Mouse (Mus musculus) hindbrain, embryonic 15.5 days (tissue): Measurements from ENCODE around the gene Tex35. TPM values are rescaled to one million over a fixed set of nuclear protein-coding genes. Genes with fewer than 3 reads are reported as not detected.

Experiments
- ATAC-seq: fragments of 200-750 bp; cut with Nextera tagmentation; 2 replicates; pipeline ENCODE4 v1.8.0; 2017; ENCODE audit warnings: low read depth, moderate number of reproducible peaks, moderate TSS enrichment; ENCODE audit not compliant: low FRiP score
- H3K27ac ChIP-seq: fragments of 300-500 bp; sonication (generic); replicated peaks from 2 replicates; pipeline ENCODE4 v1.5.1; 2015; ENCODE audit warnings: mild to moderate bottlenecking, inconsistent platforms
- H3K27me3 ChIP-seq: fragments of 300-500 bp; sonication (generic); 2 replicates; pipeline ENCODE4 v1.6.1; 2015; ENCODE audit warnings: control low read depth, inconsistent platforms
- H3K36me3 ChIP-seq: fragments of 300-500 bp; sonication (generic); 2 replicates; pipeline ENCODE4 v1.6.1; 2015; ENCODE audit warnings: control low read depth, inconsistent platforms
- H3K4me1 ChIP-seq: fragments of 300-500 bp; sonication (generic); replicated peaks from 2 replicates; pipeline ENCODE4 v1.6.1; 2015; ENCODE audit warnings: control low read depth, inconsistent platforms
- H3K4me2 ChIP-seq: fragments of 300-500 bp; sonication (generic); 2 replicates; pipeline ENCODE4 v1.6.1; 2015; ENCODE audit warnings: moderate library complexity, mild to moderate bottlenecking, inconsistent platforms
- H3K4me3 ChIP-seq: fragments of 300-500 bp; sonication (generic); 2 replicates; pipeline ENCODE4 v1.5.1; 2015; ENCODE audit warnings: mild to moderate bottlenecking, inconsistent platforms
- H3K9ac ChIP-seq: fragments of 300-500 bp; sonication (generic); 2 replicates; pipeline ENCODE4 v1.6.1; 2015; ENCODE audit warnings: inconsistent platforms
- H3K9me3 ChIP-seq: fragments of 300-500 bp; sonication (generic); 2 replicates; pipeline ENCODE4 v1.6.1; 2016; ENCODE audit warnings: control low read depth, inconsistent platforms
- WGBS: fragments of 180-500 bp; shearing (Covaris S2); methylation state at CpG from one replicate; pipeline ENCODE4 v1.1.7; 2015; 5-methylcytosine and 5-hydroxymethylcytosine counted together
- polyA plus RNA-seq: library from polyadenylated mRNA; unstranded; fragments of >200 nt; fragmentation: Nextera tagmentation; extraction: Ambion mirVana; gene quantifications from 2 replicates; pipeline ENCODE4 v1.2.1, GENCODE M21; 2015

Gene Tex35
- polyA plus RNA-seq, 1 experiment from 2014 or later = not detected

GRCm38 (mm10) chr1:157110287-157110835, 1.9 kb upstream of the Tex35 start:
- H3K27me3 ChIP-seq = no peaks in the 10 kb centered on the region
- no peaks in the 10 kb centered on the region for H3K9me3 ChIP-seq
- ATAC-seq = no peak
- WGBS = 64% methylated on average over 6 of the region's 6 CpGs
- H3K27ac ChIP-seq = no peak overlapping the region
- H3K4me2 ChIP-seq = no peak overlapping the region
- H3K4me1 ChIP-seq = no peaks in the 10 kb centered on the region
- H3K9ac ChIP-seq = no peak overlapping the region
- no peaks in the 10 kb centered on the region for H3K36me3 ChIP-seq
- no peak overlapping the region for H3K4me3 ChIP-seq

GRCm38 (mm10) chr1:157101122-157101865, 7.2 kb downstream of the Tex35 start:
- peak; percentile 87 for ATAC-seq
- peak overlapping the region; percentile 3; the same call in 1 of the 2 replicates for H3K9ac ChIP-seq
- peak overlapping the region; percentile 35 for H3K27ac ChIP-seq
- no peaks in the 10 kb centered on the region for H3K9me3 ChIP-seq
- H3K4me2 ChIP-seq = peak overlapping the region; percentile 52
- H3K36me3 ChIP-seq = no peaks in the 10 kb centered on the region
- H3K4me1 ChIP-seq = peaks cover 8% of the 10 kb centered on the region
- 7% methylated on average over 19 of the region's 19 CpGs for WGBS
- H3K27me3 ChIP-seq = no peaks in the 10 kb centered on the region
- peak overlapping the region; percentile 13 for H3K4me3 ChIP-seq

GRCm38 (mm10) chr1:157095534-157095933, 12.9 kb downstream of the Tex35 start:
- H3K27ac ChIP-seq = no peak overlapping the region
- H3K36me3 ChIP-seq = no peaks in the 10 kb centered on the region
- H3K9ac ChIP-seq = no peak overlapping the region
- no peaks in the 10 kb centered on the region for H3K9me3 ChIP-seq
- WGBS = 91% methylated on average over 4 of the region's 4 CpGs
- no peaks in the 10 kb centered on the region for H3K4me1 ChIP-seq
- no peaks in the 10 kb centered on the region for H3K27me3 ChIP-seq
- H3K4me2 ChIP-seq = no peak overlapping the region
- no peak overlapping the region for H3K4me3 ChIP-seq
- no peak for ATAC-seq

- Histone ChIP-seq H3K4me1 (no peaks in the 10 kb centered on the region), H3K9me3 (no peaks in the 10 kb centered on the region), H3K4me2 (no peak overlapping the region), H3K36me3 (no peaks in the 10 kb centered on the region), H3K9ac (no peak overlapping the region), H3K27ac (no peak overlapping the region), H3K4me3 (no peak overlapping the region), H3K27me3 (no peaks in the 10 kb centered on the region)
- WGBS = 79% methylated on average over 1 of the region's 1 CpGs
- no peak for ATAC-seq
Observed at GRCm38 (mm10) chr1:157092622-157093021, 15.9 kb downstream of the Tex35 start.

GRCm38 (mm10) chr1:157092140-157092539, 16.3 kb downstream of the Tex35 start:
- Histone ChIP-seq H3K4me1 (no peaks in the 10 kb centered on the region), H3K9ac (no peak overlapping the region), H3K27me3 (no peaks in the 10 kb centered on the region), H3K4me3 (no peak overlapping the region), H3K36me3 (no peaks in the 10 kb centered on the region), H3K27ac (no peak overlapping the region), H3K9me3 (no peaks in the 10 kb centered on the region), H3K4me2 (no peak overlapping the region)
- 66% methylated on average over 4 of the region's 4 CpGs for WGBS
- no peak for ATAC-seq

- no peak for ATAC-seq
- 85% methylated on average over 3 of the region's 3 CpGs for WGBS
Observed at GRCm38 (mm10) chr1:157090835-157091234, 17.6 kb downstream of the Tex35 start.

GRCm38 (mm10) chr1:157086097-157086994, 22.1 kb downstream of the Tex35 start:
- WGBS = 8% methylated on average over 25 of the region's 25 CpGs
- Histone ChIP-seq H3K36me3 (no peaks in the 10 kb centered on the region), H3K9ac (peak overlapping the region; percentile 37), H3K27ac (no peak overlapping the region), H3K27me3 (no peaks in the 10 kb centered on the region), H3K9me3 (no peaks in the 10 kb centered on the region), H3K4me2 (peak overlapping the region; percentile 60), H3K4me3 (peak overlapping the region; percentile 36), H3K4me1 (peaks cover 3% of the 10 kb centered on the region)
- ATAC-seq = peak; percentile 73

More at GRCm38 (mm10) chr1:157090835-157091234, 17.6 kb downstream of the Tex35 start:
- Histone ChIP-seq H3K27ac (no peak overlapping the region), H3K4me1 (peaks cover 3% of the 10 kb centered on the region), H3K4me3 (no peak overlapping the region), H3K9ac (no peak overlapping the region), H3K27me3 (no peaks in the 10 kb centered on the region), H3K36me3 (no peaks in the 10 kb centered on the region), H3K9me3 (no peaks in the 10 kb centered on the region), H3K4me2 (no peak overlapping the region)

GRCm38 (mm10) chr1:157082931-157083330, 25.5 kb downstream of the Tex35 start:
- H3K27me3 ChIP-seq = no peaks in the 10 kb centered on the region
- H3K36me3 ChIP-seq = no peaks in the 10 kb centered on the region
- peaks cover 9% of the 10 kb centered on the region for H3K4me1 ChIP-seq
- no peak overlapping the region for H3K27ac ChIP-seq
- no peak overlapping the region for H3K4me3 ChIP-seq
- H3K9me3 ChIP-seq = no peaks in the 10 kb centered on the region
- H3K4me2 ChIP-seq = no peak overlapping the region
- no peak overlapping the region for H3K9ac ChIP-seq
- 86% methylated on average over 4 of the region's 4 CpGs for WGBS
- ATAC-seq = no peak

GRCm38 (mm10) chr1:157081999-157082398, 26.5 kb downstream of the Tex35 start:
- no peaks in the 10 kb centered on the region for H3K9me3 ChIP-seq
- no peak overlapping the region for H3K9ac ChIP-seq
- H3K4me2 ChIP-seq = no peak overlapping the region
- H3K4me3 ChIP-seq = no peak overlapping the region
- no peak overlapping the region for H3K27ac ChIP-seq
- WGBS = 60% methylated on average over 8 of the region's 8 CpGs
- no peaks in the 10 kb centered on the region for H3K36me3 ChIP-seq
- no peak for ATAC-seq
- no peaks in the 10 kb centered on the region for H3K27me3 ChIP-seq
- peaks cover 9% of the 10 kb centered on the region for H3K4me1 ChIP-seq

- Histone ChIP-seq H3K9me3 (no peaks in the 10 kb centered on the region), H3K4me1 (peaks cover 10% of the 10 kb centered on the region; the same call in 1 of the 2 replicates), H3K4me3 (no peak overlapping the region), H3K27ac (no peak overlapping the region), H3K27me3 (no peaks in the 10 kb centered on the region), H3K4me2 (no peak overlapping the region), H3K36me3 (no peaks in the 10 kb centered on the region), H3K9ac (no peak overlapping the region)
- WGBS = 58% methylated on average over 15 of the region's 15 CpGs
- no peak for ATAC-seq
Observed at GRCm38 (mm10) chr1:157081076-157081804, 27.2 kb downstream of the Tex35 start.

GRCm38 (mm10) chr1:157080071-157080470, 28.4 kb downstream of the Tex35 start:
- H3K9ac ChIP-seq = no peak overlapping the region
- peaks cover 10% of the 10 kb centered on the region; the same call in 1 of the 2 replicates for H3K4me1 ChIP-seq
- H3K27me3 ChIP-seq = no peaks in the 10 kb centered on the region
- no peak overlapping the region for H3K27ac ChIP-seq
- no peaks in the 10 kb centered on the region for H3K9me3 ChIP-seq
- H3K4me2 ChIP-seq = no peak overlapping the region
- WGBS = 72% methylated on average over 7 of the region's 7 CpGs
- no peak for ATAC-seq
- H3K36me3 ChIP-seq = no peaks in the 10 kb centered on the region
- H3K4me3 ChIP-seq = no peak overlapping the region
